Mouse (Mus musculus) hindbrain, embryonic 12.5 days (tissue): ENCODE measurements around the gene Slc7a1. TPM values are rescaled to one million over a fixed set of nuclear protein-coding genes. Genes with fewer than 3 reads are reported as not detected.
A peak's percentile ranks its signal among the peaks of the same experiment; 100 is the strongest.

ENCODE experiments used
- ATAC-seq: fragments of 200-750 bp; cut with Nextera tagmentation; 2 replicates; pipeline ENCODE4 v1.8.0; 2017; ENCODE audit warnings: moderate TSS enrichment; ENCODE audit not compliant: low FRiP score
- H3K27ac ChIP-seq: fragments of 300-500 bp; sonication (generic); 2 replicates; pipeline ENCODE4 v1.5.1; 2016; ENCODE audit warnings: mild to moderate bottlenecking
- H3K27me3 ChIP-seq: fragments of 300-500 bp; sonication (generic); 2 replicates; pipeline ENCODE4 v1.6.1; 2016; ENCODE audit warnings: mild to moderate bottlenecking
- H3K36me3 ChIP-seq: fragments of 300-500 bp; sonication (generic); 2 replicates; pipeline ENCODE4 v1.6.1; 2016; ENCODE audit warnings: mild to moderate bottlenecking
- H3K4me1 ChIP-seq: fragments of 300-500 bp; sonication (generic); 2 replicates; pipeline ENCODE4 v1.6.1; 2016
- H3K4me2 ChIP-seq: fragments of 300-500 bp; sonication (generic); replicated peaks from 2 replicates; pipeline ENCODE4 v1.6.1; 2016; ENCODE audit warnings: mild to moderate bottlenecking
- H3K4me3 ChIP-seq: fragments of 300-500 bp; sonication (generic); 2 replicates; pipeline ENCODE4 v1.5.1; 2016; ENCODE audit warnings: mild to moderate bottlenecking
- H3K9ac ChIP-seq: fragments of 300-500 bp; sonication (generic); 2 replicates; pipeline ENCODE4 v1.6.1; 2016; ENCODE audit warnings: mild to moderate bottlenecking, moderate library complexity
- H3K9me3 ChIP-seq: fragments of 300-500 bp; sonication (generic); replicated peaks from 2 replicates; pipeline ENCODE4 v1.6.1; 2016; ENCODE audit warnings: mild to moderate bottlenecking
- WGBS: fragments of 180-500 bp; shearing (Covaris S2); methylation state at CpG from one replicate; pipeline ENCODE4 v1.1.7; 2016; 5-methylcytosine and 5-hydroxymethylcytosine counted together
- polyA plus RNA-seq: library from polyadenylated mRNA; unstranded; fragments of >200 nt; fragmentation: Nextera tagmentation; extraction: Ambion mirVana; gene quantifications from 2 replicates; pipeline ENCODE4 v1.2.1, GENCODE M21; 2016

Gene Slc7a1
- polyA plus RNA-seq, 1 experiment from 2014 or later, result 15.4 TPM

DNA sequence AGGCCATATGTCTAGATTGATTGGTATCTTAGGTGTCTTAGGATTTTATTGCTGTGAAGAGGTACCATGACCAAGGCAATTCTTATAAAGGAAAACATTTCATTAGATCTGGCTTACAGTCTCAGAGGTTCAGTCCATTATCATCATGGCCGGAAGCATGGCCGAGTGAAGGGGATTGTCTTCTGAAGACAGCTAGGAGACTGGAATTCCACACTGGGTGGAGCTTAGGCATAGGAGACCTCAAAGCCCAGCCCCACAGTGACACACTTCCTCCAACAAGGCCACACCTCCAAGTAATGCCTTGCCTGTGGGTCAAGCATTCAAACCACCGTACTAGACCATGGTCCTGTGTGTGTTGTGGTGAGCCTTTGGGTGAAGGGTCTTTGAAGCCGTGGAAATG, 12.8 kb upstream of the Slc7a1 start:
- 94% methylated on average over 4 of the region's 4 CpGs for WGBS
- no peaks in the 10 kb centered on the region for H3K9me3 ChIP-seq

DNA sequence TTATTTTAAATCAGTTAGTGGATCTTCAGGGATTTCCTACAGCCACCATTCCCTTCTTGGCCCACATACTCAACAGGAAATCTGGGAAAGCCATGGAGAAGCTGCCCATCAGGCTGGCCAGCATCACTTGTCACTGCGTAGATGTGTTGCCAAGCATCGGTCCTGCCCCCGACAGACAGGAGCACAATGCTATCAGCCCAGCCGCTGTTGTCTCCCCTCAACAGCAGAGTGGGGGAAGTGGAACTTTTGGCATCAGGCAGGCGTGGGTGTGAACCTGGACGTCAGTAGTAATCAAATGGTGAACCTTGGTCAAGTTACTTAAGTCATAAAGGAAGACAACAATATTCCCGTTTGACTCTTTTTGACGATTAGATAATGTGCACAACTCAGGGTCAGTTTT, 9.8 kb upstream of the Slc7a1 start:
- H3K9ac ChIP-seq, result no peak overlapping the region
- H3K4me3 ChIP-seq, result no peak overlapping the region
- no peak overlapping the region for H3K27ac ChIP-seq
- no peaks in the 10 kb centered on the region for H3K36me3 ChIP-seq
- WGBS, result 90% methylated on average over 8 of the region's 8 CpGs
- H3K4me2 ChIP-seq, result no peak overlapping the region
- no peak for ATAC-seq
- no peaks in the 10 kb centered on the region for H3K4me1 ChIP-seq
- H3K9me3 ChIP-seq, result 0 out of 2 replicates have a peak, but pooled peaks cover 4% of the 10 kb centered on the region
- H3K27me3 ChIP-seq, result no peaks in the 10 kb centered on the region

More for the DNA sequence above, 12.8 kb upstream of the Slc7a1 start:
- H3K27me3 ChIP-seq, result no peaks in the 10 kb centered on the region
- H3K36me3 ChIP-seq, result no peaks in the 10 kb centered on the region
- H3K4me3 ChIP-seq, result no peak overlapping the region
- H3K27ac ChIP-seq, result no peak overlapping the region
- no peak for ATAC-seq
- H3K4me1 ChIP-seq, result no peaks in the 10 kb centered on the region
- H3K4me2 ChIP-seq, result no peak overlapping the region
- no peak overlapping the region for H3K9ac ChIP-seq

GRCm38 (mm10) chr5:148406913-148407312, 7.2 kb upstream of the Slc7a1 start:
- H3K9ac ChIP-seq, result no peak overlapping the region
- WGBS, result 94% methylated on average over 2 of the region's 2 CpGs
- H3K4me2 ChIP-seq, result no peak overlapping the region
- no peaks in the 10 kb centered on the region for H3K4me1 ChIP-seq
- 0 out of 2 replicates have a peak, but pooled peaks cover 4% of the 10 kb centered on the region for H3K9me3 ChIP-seq
- H3K27me3 ChIP-seq, result no peaks in the 10 kb centered on the region
- H3K4me3 ChIP-seq, result no peak overlapping the region
- no peaks in the 10 kb centered on the region for H3K36me3 ChIP-seq
- H3K27ac ChIP-seq, result no peak overlapping the region
- no peak for ATAC-seq

DNA sequence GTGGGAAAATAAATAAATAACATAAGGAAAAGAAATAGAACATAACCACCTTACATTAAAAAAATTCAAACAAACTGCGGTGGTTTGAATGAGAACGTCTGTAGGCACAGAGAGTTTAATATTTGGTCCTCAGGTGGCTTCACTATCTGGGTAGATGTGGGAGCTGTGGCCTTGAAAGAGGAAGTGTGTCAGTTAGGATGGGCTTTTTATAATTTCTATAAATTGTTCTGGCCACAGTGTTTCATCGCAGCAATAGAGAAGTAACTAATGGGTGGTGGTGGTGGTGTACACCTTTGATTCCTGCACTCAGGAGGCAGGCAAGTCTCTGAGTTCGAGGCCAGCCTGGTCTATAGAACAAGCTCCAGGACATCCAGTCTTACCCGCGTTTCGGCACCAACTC, 4.8 kb upstream of the Slc7a1 start:
- H3K27ac ChIP-seq, result no peak overlapping the region
- H3K4me3 ChIP-seq, result no peak overlapping the region
- H3K4me2 ChIP-seq, result no peak overlapping the region
- H3K9me3 ChIP-seq, result 0 out of 2 replicates have a peak, but pooled peaks cover 4% of the 10 kb centered on the region
- WGBS, result 93% methylated on average over 7 of the region's 7 CpGs
- no peak for ATAC-seq
- no peak overlapping the region for H3K9ac ChIP-seq
- H3K4me1 ChIP-seq, result no peaks in the 10 kb centered on the region; the same call in 1 of the 2 replicates
- H3K27me3 ChIP-seq, result 0 out of 2 replicates have a peak, but pooled peaks cover 3% of the 10 kb centered on the region
- H3K36me3 ChIP-seq, result no peaks in the 10 kb centered on the region

GRCm38 (mm10) chr5:148402641-148403040, 2.9 kb upstream of the Slc7a1 start:
- ATAC-seq, result no peak

GRCm38 (mm10) chr5:148398766-148399659, 691 bp downstream of the Slc7a1 start:
- peak overlapping the region; percentile 81 for H3K9ac ChIP-seq
- H3K4me2 ChIP-seq, result peak overlapping the region; percentile 100
- H3K4me1 ChIP-seq, result peaks cover 6% of the 10 kb centered on the region
- H3K9me3 ChIP-seq, result no peaks in the 10 kb centered on the region
- 0 out of 2 replicates have a peak, but pooled peaks cover 3% of the 10 kb centered on the region for H3K27me3 ChIP-seq
- 4% methylated on average over 58 of the region's 58 CpGs for WGBS
- H3K36me3 ChIP-seq, result no peaks in the 10 kb centered on the region
- ATAC-seq, result peak; percentile 73
- peak overlapping the region; percentile 78 for H3K4me3 ChIP-seq
- peak overlapping the region; percentile 17; the same call in 1 of the 2 replicates for H3K27ac ChIP-seq

More at GRCm38 (mm10) chr5:148402641-148403040, 2.9 kb upstream of the Slc7a1 start:
- Histone ChIP-seq H3K4me1 (peaks cover 6% of the 10 kb centered on the region), H3K4me3 (no peak overlapping the region), H3K9ac (no peak overlapping the region), H3K27ac (no peak overlapping the region), H3K9me3 (0 out of 2 replicates have a peak, but pooled peaks cover 4% of the 10 kb centered on the region), H3K27me3 (0 out of 2 replicates have a peak, but pooled peaks cover 3% of the 10 kb centered on the region), H3K36me3 (no peaks in the 10 kb centered on the region), H3K4me2 (no peak overlapping the region)
- 48% methylated on average over 4 of the region's 4 CpGs for WGBS

DNA sequence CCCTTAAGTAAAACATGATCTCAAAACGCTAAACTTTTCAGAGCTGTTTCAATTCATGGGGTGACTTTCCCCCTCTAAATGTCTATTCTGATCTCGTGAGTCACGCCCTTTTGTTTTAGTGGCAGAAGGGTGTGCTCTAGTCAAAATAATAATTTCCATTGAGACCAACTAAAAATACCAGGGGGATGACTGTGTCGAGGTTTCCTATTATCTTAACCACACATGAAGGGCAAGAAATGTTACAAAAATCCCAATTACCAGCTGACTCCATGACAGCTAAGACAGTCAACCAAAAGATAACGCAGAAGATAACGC, 1.3 kb downstream of the Slc7a1 start:
- Histone ChIP-seq H3K4me1 (peaks cover 6% of the 10 kb centered on the region), H3K4me3 (peak overlapping the region; percentile 78), H3K9ac (no peak overlapping the region), H3K27me3 (0 out of 2 replicates have a peak, but pooled peaks cover 3% of the 10 kb centered on the region), H3K4me2 (peak overlapping the region; percentile 100), H3K9me3 (no peaks in the 10 kb centered on the region), H3K27ac (no peak overlapping the region), H3K36me3 (no peaks in the 10 kb centered on the region)
- 62% methylated on average over 6 of the region's 6 CpGs for WGBS
- ATAC-seq, result no peak

GRCm38 (mm10) chr5:148397911-148398310, 1.8 kb downstream of the Slc7a1 start:
- 55% methylated on average over 5 of the region's 5 CpGs for WGBS
- Histone ChIP-seq H3K4me1 (peaks cover 6% of the 10 kb centered on the region), H3K4me3 (no peak overlapping the region), H3K4me2 (peak overlapping the region; percentile 100; the same call in 1 of the 2 replicates), H3K9me3 (no peaks in the 10 kb centered on the region), H3K9ac (no peak overlapping the region), H3K27ac (no peak overlapping the region), H3K36me3 (no peaks in the 10 kb centered on the region), H3K27me3 (0 out of 2 replicates have a peak, but pooled peaks cover 3% of the 10 kb centered on the region)
- no peak for ATAC-seq

DNA sequence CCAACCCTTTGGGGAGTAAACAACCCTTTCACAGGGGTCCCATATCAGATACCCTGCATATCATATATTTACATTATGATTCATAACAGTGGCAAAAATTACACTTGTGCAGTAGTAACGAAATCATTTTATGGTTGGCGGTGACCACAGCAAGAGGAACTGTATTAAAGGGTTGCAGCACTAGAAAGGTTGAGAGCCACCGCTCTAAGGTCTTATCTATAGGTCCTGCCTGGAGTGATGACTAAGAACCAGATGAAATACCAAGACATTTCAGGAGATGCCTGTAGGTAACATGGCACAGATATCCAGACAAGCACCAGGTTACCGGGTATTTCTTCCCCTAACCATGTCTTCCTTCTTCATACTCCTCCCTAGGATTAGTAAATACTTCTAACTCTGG, 2.3 kb downstream of the Slc7a1 start:
- H3K9me3 ChIP-seq, result no peaks in the 10 kb centered on the region
- peaks cover 6% of the 10 kb centered on the region for H3K4me1 ChIP-seq
- WGBS, result 91% methylated on average over 4 of the region's 4 CpGs
- H3K27me3 ChIP-seq, result 0 out of 2 replicates have a peak, but pooled peaks cover 3% of the 10 kb centered on the region
- no peak overlapping the region for H3K27ac ChIP-seq
- no peak overlapping the region for H3K9ac ChIP-seq
- H3K4me3 ChIP-seq, result no peak overlapping the region
- ATAC-seq, result no peak
- H3K36me3 ChIP-seq, result no peaks in the 10 kb centered on the region
- no peak overlapping the region for H3K4me2 ChIP-seq

GRCm38 (mm10) chr5:148393316-148393715, 6.4 kb downstream of the Slc7a1 start:
- no peak for ATAC-seq
- Histone ChIP-seq H3K4me3 (no peak overlapping the region), H3K4me2 (no peak overlapping the region), H3K4me1 (no peaks in the 10 kb centered on the region), H3K27me3 (no peaks in the 10 kb centered on the region), H3K36me3 (no peaks in the 10 kb centered on the region), H3K27ac (no peak overlapping the region), H3K9ac (no peak overlapping the region), H3K9me3 (no peaks in the 10 kb centered on the region)
- 89% methylated on average over 8 of the region's 8 CpGs for WGBS

DNA sequence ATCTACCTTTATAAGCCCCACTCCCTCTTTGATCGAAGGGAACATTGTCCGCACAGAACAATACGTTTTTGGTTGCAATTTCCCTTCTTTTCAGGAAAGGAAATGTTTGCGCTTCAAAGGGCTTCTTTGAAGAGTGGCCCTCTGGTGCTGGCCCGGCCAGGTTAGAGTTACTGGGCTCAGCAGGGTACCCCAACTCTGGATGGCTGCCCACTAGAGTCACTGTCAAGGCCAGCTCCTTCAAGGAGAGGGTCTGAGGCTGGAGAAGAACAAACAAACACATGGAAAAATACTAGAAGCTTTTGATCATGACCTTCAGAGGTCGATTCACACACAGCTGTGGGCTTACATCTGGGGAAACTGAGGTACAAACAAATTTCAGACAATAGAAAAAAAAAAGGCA, 6.9 kb downstream of the Slc7a1 start:
- Histone ChIP-seq H3K9me3 (0 out of 2 replicates have a peak, but pooled peaks cover under 1% of the 10 kb centered on the region), H3K27ac (no peak overlapping the region), H3K4me1 (no peaks in the 10 kb centered on the region), H3K36me3 (no peaks in the 10 kb centered on the region), H3K4me3 (no peak overlapping the region), H3K27me3 (no peaks in the 10 kb centered on the region), H3K9ac (no peak overlapping the region), H3K4me2 (no peak overlapping the region)
- WGBS, result 78% methylated on average over 6 of the region's 6 CpGs
- ATAC-seq, result no peak

DNA sequence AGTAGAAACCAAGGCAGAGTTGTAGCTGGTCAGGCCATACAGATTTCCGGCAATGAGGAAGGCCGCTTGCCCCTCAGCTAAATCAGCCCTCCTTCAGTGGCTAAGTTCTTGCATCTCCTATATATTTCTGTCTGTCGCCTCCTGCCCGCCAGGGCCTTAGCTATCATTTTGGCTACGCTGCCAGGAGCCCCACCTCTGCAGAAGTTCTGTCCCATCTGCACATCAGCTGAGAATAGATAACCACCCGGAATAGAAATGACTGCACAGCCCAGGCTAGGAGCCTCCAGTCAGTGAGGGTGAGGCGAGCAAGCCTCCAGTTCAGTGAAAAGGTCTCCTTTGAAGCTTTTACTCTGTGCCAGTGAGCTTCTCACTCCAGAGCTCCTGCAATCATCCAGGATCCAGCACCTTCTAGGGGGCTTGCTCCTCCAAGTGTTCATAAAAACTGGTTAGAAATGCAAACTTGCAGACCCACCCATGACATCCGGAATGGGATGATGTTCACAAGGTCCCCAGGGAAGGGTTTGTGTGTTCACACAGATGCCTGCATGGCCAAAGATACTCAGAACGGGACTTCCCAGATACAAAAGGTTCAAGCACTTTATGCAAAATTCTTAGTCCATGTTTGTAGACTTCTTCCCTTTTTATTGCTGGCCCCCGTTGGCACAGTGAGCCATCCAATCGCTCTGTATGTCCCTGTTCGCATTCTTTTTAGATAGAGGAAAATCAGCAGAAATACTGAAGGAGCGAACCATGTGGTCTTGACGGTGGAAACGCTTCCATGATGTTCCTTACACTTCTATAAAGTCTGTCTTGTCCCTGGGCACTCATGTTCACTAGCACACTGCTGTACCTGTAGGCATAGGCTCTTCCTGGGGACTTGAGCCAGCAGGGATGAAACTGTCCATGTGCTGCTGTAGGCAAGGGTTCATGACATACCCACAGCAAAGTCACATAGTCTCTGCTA, 10.4 kb downstream of the Slc7a1 start:
- Histone ChIP-seq H3K36me3 (no peaks in the 10 kb centered on the region), H3K4me3 (no peak overlapping the region), H3K27ac (no peak overlapping the region), H3K9ac (no peak overlapping the region), H3K4me1 (0 out of 2 replicates have a peak, but pooled peaks cover 9% of the 10 kb centered on the region), H3K4me2 (no peak overlapping the region), H3K9me3 (0 out of 2 replicates have a peak, but pooled peaks cover 2% of the 10 kb centered on the region), H3K27me3 (no peaks in the 10 kb centered on the region)
- ATAC-seq, result no peak
- WGBS, result 94% methylated on average over 15 of the region's 15 CpGs
